Mouse (Mus musculus) gastrocnemius, postnatal 14 days (tissue): ENCODE measurements around the gene Hsd17b6. TPM values are rescaled to one million over a fixed set of nuclear protein-coding genes. Genes with fewer than 3 reads are reported as not detected.

Experiments
- DNase-seq: peaks from one replicate; pipeline ENCODE4 v3.0.0; 2021; ENCODE audit warnings: mixed read lengths
- intact Hi-C: fragments of 180-260 bp; cut with DNase I; formaldehyde crosslinking; loops from one replicate; pipeline ENCODE4 v1.15.1; 2025; ENCODE audit warnings: low total_unique reads
- total RNA-seq, 2 experiments: library from RNA; stranded (reverse); gene quantifications; 2 replicates each; pipeline ENCODE4 v1.2.3; 2021

Hsd17b6 gene
- total RNA-seq, 2 experiments from 2014 or later: not detected

DNA sequence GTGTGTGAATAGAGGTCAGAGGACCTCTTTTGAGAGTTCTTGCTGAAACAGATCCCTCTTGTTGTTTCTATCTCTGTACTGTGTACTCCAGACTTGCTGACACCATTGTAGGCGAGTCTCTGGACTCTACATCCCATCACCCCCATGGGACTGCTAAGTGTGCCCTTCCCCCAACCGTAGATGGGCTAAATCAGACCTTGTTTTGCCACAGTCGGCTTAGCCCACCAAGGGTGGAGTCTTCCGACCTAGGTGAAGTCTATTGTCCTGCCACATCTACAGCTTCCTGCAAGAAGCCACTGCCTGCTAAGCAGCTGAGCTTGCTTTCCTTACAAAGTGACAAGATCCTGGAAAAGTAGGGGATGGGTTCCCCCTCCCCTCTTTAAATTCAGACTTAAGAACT is 55.6 kb downstream of the Hsd17b6 start:
- intact Hi-C loops: no loop called here
- no peak for DNase-seq

DNA sequence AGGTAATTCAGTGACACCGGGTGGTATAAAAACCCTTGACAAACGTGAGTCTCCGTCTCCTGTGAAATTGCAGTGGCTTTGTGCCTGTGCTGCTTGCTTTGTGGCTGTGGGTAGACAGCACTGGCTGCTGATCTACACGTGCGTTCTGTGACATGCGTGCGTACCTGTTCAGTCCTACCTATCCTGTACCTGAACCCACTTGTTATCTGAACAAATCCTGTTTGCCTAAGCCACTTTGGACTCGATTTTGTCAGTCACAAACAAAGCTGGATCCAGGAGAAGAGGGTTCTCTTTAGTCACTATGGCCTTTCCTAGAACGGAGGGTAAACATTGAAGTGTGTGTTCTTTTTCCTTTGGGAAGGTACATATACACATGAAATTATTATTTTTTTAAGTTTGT is 56.0 kb downstream of the Hsd17b6 start:
- intact Hi-C loops: no loop called here
- DNase-seq: no peak

- intact Hi-C loops: no loop called here
- DNase-seq: no peak
Observed at GRCm38 (mm10) chr10:127949596-127950130, 57.7 kb downstream of the Hsd17b6 start.

- intact Hi-C loops: no loop called here
- DNase-seq: peak; percentile 16
Observed at GRCm38 (mm10) chr10:127945432-127946064, 61.9 kb downstream of the Hsd17b6 start.

Other genes starting within 250 kb of the Hsd17b6 start
- gene Rdh1, start 247.9 kb downstream of the Hsd17b6 start, total RNA-seq: under 1 TPM in 1 of 2 experiments, not detected in 1; 0.16 TPM
- under 1 TPM; 0.24 to 0.51 TPM for gene Rdh16f1, start 247.8 kb downstream of the Hsd17b6 start, total RNA-seq
- gene Rdh9, start 231.2 kb downstream of the Hsd17b6 start, total RNA-seq: under 1 TPM in 1 of 2 experiments, not detected in 1; 0.24 TPM
- not detected for gene Rdh16, start 206.5 kb downstream of the Hsd17b6 start, total RNA-seq
- gene Rdh19, start 157.7 kb downstream of the Hsd17b6 start, total RNA-seq: not detected
- gene Rdh16f2, start 141.1 kb downstream of the Hsd17b6 start, total RNA-seq: not detected
- gene Rdh7, start 118.8 kb downstream of the Hsd17b6 start, total RNA-seq: not detected
- not detected for gene Sdr9c7, start 109.1 kb downstream of the Hsd17b6 start, total RNA-seq
- 1 to 10 TPM; 2.1 to 2.7 TPM for gene Prim1, start 7.6 kb upstream of the Hsd17b6 start, total RNA-seq
- 100 to 1,000 TPM; 402 to 437 TPM for gene Naca, start 28.0 kb upstream of the Hsd17b6 start, total RNA-seq
- gene Ptges3, start 51.3 kb upstream of the Hsd17b6 start, total RNA-seq: 10 to 100 TPM; 54.4 to 60.8 TPM
- 1,000 to 10,000 TPM; 3,648 to 4,448 TPM for gene Atp5b, start 75.7 kb upstream of the Hsd17b6 start, total RNA-seq
- gene Baz2a, start 84.0 kb upstream of the Hsd17b6 start, total RNA-seq: 10 to 100 TPM; 15.2 to 15.6 TPM
- 10 to 100 TPM; 55.2 to 57.9 TPM for gene Rbms2, start 172.7 kb upstream of the Hsd17b6 start, total RNA-seq
- 1 to 10 TPM in 1 of 2 experiments, under 1 TPM in 1; 0.88 to 1.1 TPM for gene Gls2, start 186.8 kb upstream of the Hsd17b6 start, total RNA-seq
- gene Spryd4, start 204.2 kb upstream of the Hsd17b6 start, total RNA-seq: 10 to 100 TPM; 39.3 to 40.6 TPM
- not detected for gene Mip, start 218.2 kb upstream of the Hsd17b6 start, total RNA-seq
- gene Timeless, start 224.5 kb upstream of the Hsd17b6 start, total RNA-seq: 1 to 10 TPM; 3.9 to 5.1 TPM
- gene Apon, start 246.5 kb upstream of the Hsd17b6 start, total RNA-seq: not detected